Mouse (Mus musculus) olfactory bulb, adult 2 months (tissue): ENCODE data around the gene Dhrs3.

Experiments used
- CTCF ChIP-seq: fragments of 200-500 bp; IDR thresholded peaks from 2 replicates; pipeline ENCODE4 v1.5.1; 2012; ENCODE audit warnings: low read depth, mild to moderate bottlenecking, low read length, moderate library complexity; ENCODE audit not compliant: insufficient read depth
- POLR2A ChIP-seq: fragments of 200-500 bp; IDR thresholded peaks from 2 replicates; pipeline ENCODE4 v1.6.1; 2012; ENCODE audit warnings: mild to moderate bottlenecking, low read depth, low read length, moderate library complexity; ENCODE audit not compliant: insufficient read depth

- no peak for TF ChIP-seq POLR2A
- TF ChIP-seq CTCF: no peak
Measured at GRCm38 (mm10) chr4:144898737-144899136, 6.1 kb downstream of the Dhrs3 start.
